Mouse (Mus musculus): ENCODE results near the gene Cish.

- TF ChIP-seq CTCF (IDR thresholded peaks at IDR 0.05; ENCODE audit: low read depth) (no peak), EP300 (IDR thresholded peaks at IDR 0.05; ENCODE audit: low read depth) (no peak)
Measured at GRCm38 (mm10) chr9:107298059-107298780, 2.4 kb downstream of the Cish start.
